Mouse (Mus musculus) bone marrow macrophage, adult 2 months (primary cell): ENCODE results near the gene Btbd35f3. TPM values are rescaled to one million over a fixed set of nuclear protein-coding genes. Genes with fewer than 3 reads are reported as not detected.
"Not testable (repeated sequence)": the region's sequence is repeated elsewhere in the genome, so short reads cannot be mapped to it uniquely, and the experiment has no call there.

ENCODE experiments used
- H3K27ac ChIP-seq: 2 replicates; pipeline ENCODE4 v1.5.1; 2012; ENCODE audit warnings: low read depth, low read length; ENCODE audit not compliant: insufficient read depth
- H3K4me1 ChIP-seq: 2 replicates; pipeline ENCODE4 v1.6.1; 2012; ENCODE audit warnings: low read length; ENCODE audit not compliant: control insufficient read depth, insufficient read depth
- H3K4me3 ChIP-seq: 2 replicates; pipeline ENCODE4 v1.5.1; 2012; ENCODE audit warnings: mild to moderate bottlenecking, low read length, moderate library complexity; ENCODE audit not compliant: insufficient read depth
- polyA plus RNA-seq: library from polyadenylated mRNA; stranded (reverse); fragments of >200 nt; gene quantifications from 2 replicates; pipeline ENCODE4 v1.2.4, GENCODE M21; 2012; ENCODE audit not compliant: missing spikeins, insufficient read depth, insufficient read length

The Btbd35f3 gene
- polyA plus RNA-seq: not detected in 2 replicates

DNA sequence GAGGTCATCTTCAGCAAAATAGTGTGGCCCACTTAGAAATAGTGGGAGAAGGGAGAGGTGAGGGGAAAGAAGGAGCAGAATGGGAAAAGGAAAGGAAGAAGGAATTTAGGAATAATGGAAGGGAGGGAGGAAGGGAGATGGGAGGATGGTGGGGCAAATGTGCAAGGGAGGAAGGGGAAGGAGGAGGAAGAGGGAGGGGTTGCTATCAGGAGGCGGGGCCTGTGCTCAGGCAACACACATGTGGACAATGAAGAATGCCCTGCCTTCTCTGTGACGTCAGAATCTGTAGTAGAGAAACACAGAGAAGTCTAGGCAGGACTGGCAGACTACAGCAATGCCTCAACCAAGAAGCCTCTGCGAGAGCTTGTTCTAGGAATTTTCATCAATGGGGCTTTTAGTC is at the start of gene Btbd35f3:
Gene Btbd35f3 (plus strand): TSS at position 301 of the 400 bp plus-strand sequence.
- not testable (repeated sequence) for H3K27ac ChIP-seq, H3K4me1 ChIP-seq, H3K4me3 ChIP-seq

Other genes starting within 250 kb of the Btbd35f3 start
- not detected in 2 replicates for gene Btbd35f16, start 80.7 kb upstream of the Btbd35f3 start, polyA plus RNA-seq
- not detected in 2 replicates for gene Btbd35f28, start 158.9 kb downstream of the Btbd35f3 start, polyA plus RNA-seq